ENCODE assay signal across 1 mouse cellular context in the genomic region with DNA sequence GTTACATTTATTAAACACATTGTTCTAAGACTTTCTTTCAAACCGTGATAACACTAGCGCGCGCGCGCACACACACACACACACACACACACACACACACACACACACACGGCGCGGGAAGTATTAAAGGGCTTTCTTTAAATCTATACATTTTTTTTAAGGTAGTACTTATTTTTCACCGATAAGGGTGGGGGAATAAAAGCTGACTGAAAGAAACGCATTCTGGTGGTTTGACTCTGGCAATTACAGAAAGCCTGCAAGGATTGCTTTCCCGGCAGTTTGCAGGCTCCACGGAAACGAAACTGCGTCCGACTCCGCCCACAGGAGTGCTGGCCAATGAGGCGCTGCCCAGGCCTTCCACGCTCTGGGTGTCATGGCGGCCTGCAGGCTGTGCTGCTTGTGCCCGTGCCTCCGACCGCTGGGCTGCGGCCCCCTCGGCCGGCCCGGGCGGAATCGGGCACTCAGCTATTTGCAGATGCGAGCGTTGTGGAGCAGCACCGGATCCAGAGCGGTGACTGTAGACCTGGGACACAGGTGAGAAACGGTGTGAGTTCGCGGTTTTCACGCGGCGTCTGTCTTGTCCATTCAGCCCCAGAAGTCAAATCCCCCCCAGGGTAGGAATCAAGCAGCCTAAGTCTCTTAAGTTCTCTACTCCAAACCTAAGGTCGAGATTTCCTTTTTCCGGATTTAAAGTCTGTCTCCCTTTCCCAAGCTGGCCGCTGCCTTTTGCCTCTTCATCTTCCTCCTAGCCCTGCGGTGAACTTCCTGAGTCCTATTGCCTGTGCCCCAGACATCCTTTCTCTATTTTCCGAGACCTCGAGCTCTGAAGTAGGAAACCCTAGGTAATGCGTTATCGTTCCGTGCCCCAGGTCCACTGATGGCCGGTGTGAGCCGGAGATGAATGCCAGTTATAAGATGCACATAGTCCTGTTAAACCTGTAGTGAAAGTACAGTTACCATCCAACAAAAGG.
TF ChIP-seq lines count a peak whose summit lies in the region.

Gene Pnpt1, plus strand, starts transcription at position 360 of the 971 bp plus-strand sequence.

TF ChIP-seq in CH12.LX, 34 proteins besides CTCF, POLR2A, EP300 and RAD21 (continued from another document):
- TF ChIP-seq KAT2A (IDR thresholded peaks at IDR 0.05; ENCODE audit: insufficient replicate concordance, low read length) = no peak
- peak; percentile 36; the same call in 1 of the 2 replicates for TF ChIP-seq NRF1 (IDR thresholded peaks at IDR 0.05; ENCODE audit: low read depth, low read length)
- TF ChIP-seq E2F4 (IDR thresholded peaks at IDR 0.05; ENCODE audit: insufficient replicate concordance, low read depth, low read length) = peak; percentile 83; the same call in 1 of the 2 replicates
- peak; percentile 66 for TF ChIP-seq HCFC1 (IDR thresholded peaks at IDR 0.05; ENCODE audit: low read depth, low read length)
- TF ChIP-seq USF1 (IDR thresholded peaks at IDR 0.05; ENCODE audit: low read depth, low read length) = no peak
- no peak for TF ChIP-seq ZKSCAN1 (IDR thresholded peaks at IDR 0.05; ENCODE audit: borderline replicate concordance, low read depth, low read length)
- TF ChIP-seq NELFE (IDR thresholded peaks at IDR 0.05; ENCODE audit: low read depth, low read length) = peak; percentile 89
- no peak for TF ChIP-seq PAX5 (IDR thresholded peaks at IDR 0.05; ENCODE audit: low read length)
- TF ChIP-seq MAX (IDR thresholded peaks at IDR 0.05; ENCODE audit: low read length) = peak; percentile 44; the same call in 1 of the 2 replicates
- TF ChIP-seq CHD2 (IDR thresholded peaks at IDR 0.05; ENCODE audit: low read length) = no peak
- TF ChIP-seq ETS1 (conservative IDR thresholded peaks at IDR 0.05; ENCODE audit: low read depth, low read length) = no peak
- no peak for TF ChIP-seq SMC3 (IDR thresholded peaks at IDR 0.05; ENCODE audit: low read depth, low read length)
- TF ChIP-seq CHD1 (IDR thresholded peaks at IDR 0.05; ENCODE audit: low read depth, low read length) = no peak; the same call in 1 of the 2 replicates
- no peak for TF ChIP-seq MEF2A (IDR thresholded peaks at IDR 0.05; ENCODE audit: borderline replicate concordance, low read depth, low read length)
- peak; percentile 52; the same call in 1 of the 2 replicates for TF ChIP-seq ZMIZ1 (IDR thresholded peaks at IDR 0.05; ENCODE audit: low read depth, low read length)
- peak; percentile 46; the same call in 1 of the 2 replicates for TF ChIP-seq POLR2AphosphoS2 (IDR thresholded peaks at IDR 0.05; ENCODE audit: low read depth, low read length)
- no peak; the same call in 1 of the 2 replicates for TF ChIP-seq BHLHE40 (IDR thresholded peaks at IDR 0.05; ENCODE audit: low read depth, low read length)
- peak; percentile 88; the same call in 1 of the 2 replicates for TF ChIP-seq TBP (conservative IDR thresholded peaks at IDR 0.05; ENCODE audit: low read depth, low read length)
- peak; percentile 37 for TF ChIP-seq MYC (IDR thresholded peaks at IDR 0.05; ENCODE audit: low read depth, low read length)
- TF ChIP-seq USF2 (conservative IDR thresholded peaks at IDR 0.05; ENCODE audit: low read depth, low read length) = no peak
- TF ChIP-seq MAFK (IDR thresholded peaks at IDR 0.05; ENCODE audit: insufficient replicate concordance, low read length) = no peak
- no peak for TF ChIP-seq ZC3H11A (IDR thresholded peaks at IDR 0.05; ENCODE audit: low read depth, low read length)
- TF ChIP-seq SIN3A (IDR thresholded peaks at IDR 0.05; ENCODE audit: low read length) = peak; percentile 77; the same call in 1 of the 2 replicates
